Mouse (Mus musculus) lung, embryonic 16.5 days (tissue): ENCODE results near the gene Ceacam2. TPM values are rescaled to one million over a fixed set of nuclear protein-coding genes. Genes with fewer than 3 reads are reported as not detected.
A peak's percentile ranks its signal among the peaks of the same experiment; 100 is the strongest.
"Not testable (repeated sequence)": the region's sequence is repeated elsewhere in the genome, so short reads cannot be mapped to it uniquely, and the experiment has no call there.

ENCODE experiments used
- ATAC-seq: fragments of 200-750 bp; cut with Nextera tagmentation; 2 replicates; pipeline ENCODE4 v1.8.0; 2017; ENCODE audit warnings: low read depth, mild to moderate bottlenecking, moderate library complexity
- H3K27ac ChIP-seq: fragments of 300-500 bp; sonication (generic); 2 replicates; pipeline ENCODE4 v1.5.1; 2014; ENCODE audit warnings: mild to moderate bottlenecking, control low read depth, low read length
- H3K27me3 ChIP-seq: fragments of 300-500 bp; sonication (generic); 2 replicates; pipeline ENCODE4 v1.6.1; 2014; ENCODE audit warnings: low read depth, low read length, mixed read lengths; ENCODE audit not compliant: control insufficient read depth, insufficient read depth
- H3K36me3 ChIP-seq: fragments of 300-500 bp; sonication (generic); 2 replicates; pipeline ENCODE4 v1.6.1; 2014; ENCODE audit warnings: low read length; ENCODE audit not compliant: control insufficient read depth, insufficient read depth
- H3K4me1 ChIP-seq: fragments of 300-500 bp; sonication (generic); replicated peaks from 2 replicates; pipeline ENCODE4 v1.6.1; 2014; ENCODE audit warnings: low read length, mixed read lengths; ENCODE audit not compliant: control insufficient read depth, insufficient read depth
- H3K4me2 ChIP-seq: fragments of 300-500 bp; sonication (generic); 2 replicates; pipeline ENCODE4 v1.6.1; 2014; ENCODE audit warnings: low read depth, low read length, control low read depth
- H3K4me3 ChIP-seq: fragments of 300-500 bp; sonication (generic); 2 replicates; pipeline ENCODE4 v1.5.1; 2014; ENCODE audit warnings: mild to moderate bottlenecking, low read length, control low read depth
- H3K9ac ChIP-seq: fragments of 300-500 bp; sonication (generic); 2 replicates; pipeline ENCODE4 v1.6.1; 2014; ENCODE audit warnings: low read length, control low read depth
- H3K9me3 ChIP-seq: fragments of 300-500 bp; sonication (generic); 2 replicates; pipeline ENCODE4 v1.6.1; 2016; ENCODE audit warnings: low read length; ENCODE audit not compliant: control insufficient read depth
- WGBS: fragments of 180-500 bp; shearing (Covaris S2); extraction: QIAGEN DNeasy Blood & Tissue Kit; methylation state at CpG from one replicate; pipeline ENCODE4 v1.1.7; 2014; 5-methylcytosine and 5-hydroxymethylcytosine counted together
- polyA plus RNA-seq: library from polyadenylated mRNA; unstranded; fragments of >200 nt; fragmentation: Nextera tagmentation; extraction: Ambion mirVana; gene quantifications from 2 replicates; pipeline ENCODE4 v1.2.1, GENCODE M21; 2015

The Ceacam2 gene
- 0.09 TPM in 1 of 2 replicates, not detected in the other for polyA plus RNA-seq

GRCm38 (mm10) chr7:25539376-25539907 lies at the start of gene Ceacam2:
Ceacam2 (minus strand) TSS chr7:25539857.
- H3K27me3 ChIP-seq, H3K4me3 ChIP-seq, H3K9me3 ChIP-seq, ATAC-seq, H3K4me1 ChIP-seq, H3K4me2 ChIP-seq, H3K27ac ChIP-seq, H3K9ac ChIP-seq, H3K36me3 ChIP-seq: not testable (repeated sequence)
- 58% methylated on average over 3 of the region's 3 CpGs for WGBS

- H3K4me1 ChIP-seq: no peaks in the 10 kb centered on the region
- no peak overlapping the region for H3K9ac ChIP-seq
- WGBS: 71% methylated on average over 9 of the region's 9 CpGs
- H3K4me2 ChIP-seq: no peak overlapping the region
- no peak overlapping the region for H3K27ac ChIP-seq
- H3K36me3 ChIP-seq: no peaks in the 10 kb centered on the region
- no peaks in the 10 kb centered on the region for H3K27me3 ChIP-seq
- no peak overlapping the region for H3K4me3 ChIP-seq
- ATAC-seq: no peak
- peaks cover 2% of the 10 kb centered on the region; the same call in 1 of the 2 replicates for H3K9me3 ChIP-seq
Observed at GRCm38 (mm10) chr7:25585351-25586204, 45.9 kb upstream of the Ceacam2 start.

GRCm38 (mm10) chr7:25584651-25585050 lies 45.0 kb upstream of the Ceacam2 start:
- Histone ChIP-seq H3K4me2 (no peak overlapping the region), H3K9me3 (peaks cover 2% of the 10 kb centered on the region; the same call in 1 of the 2 replicates), H3K27ac (no peak overlapping the region), H3K4me3 (no peak overlapping the region), H3K36me3 (no peaks in the 10 kb centered on the region), H3K27me3 (no peaks in the 10 kb centered on the region), H3K4me1 (no peaks in the 10 kb centered on the region), H3K9ac (no peak overlapping the region)
- no peak for ATAC-seq
- WGBS: 63% methylated on average over 5 of the region's 5 CpGs

- H3K27me3 ChIP-seq: no peaks in the 10 kb centered on the region
- no peak overlapping the region for H3K4me3 ChIP-seq
- no peak for ATAC-seq
- no peak overlapping the region for H3K4me2 ChIP-seq
- 82% methylated on average over 15 of the region's 15 CpGs for WGBS
- no peak overlapping the region for H3K9ac ChIP-seq
- no peaks in the 10 kb centered on the region for H3K4me1 ChIP-seq
- peaks cover 2% of the 10 kb centered on the region; the same call in 1 of the 2 replicates for H3K9me3 ChIP-seq
- H3K27ac ChIP-seq: no peak overlapping the region
- H3K36me3 ChIP-seq: no peaks in the 10 kb centered on the region
Observed at GRCm38 (mm10) chr7:25582301-25582810, 42.7 kb upstream of the Ceacam2 start.

- Histone ChIP-seq H3K9ac (no peak overlapping the region), H3K36me3 (no peaks in the 10 kb centered on the region), H3K4me1 (peaks cover 3% of the 10 kb centered on the region; the same call in 1 of the 2 replicates), H3K9me3 (peaks cover 2% of the 10 kb centered on the region; the same call in 1 of the 2 replicates), H3K27me3 (no peaks in the 10 kb centered on the region), H3K4me2 (no peak overlapping the region), H3K4me3 (no peak overlapping the region), H3K27ac (no peak overlapping the region)
- ATAC-seq: no peak
- WGBS: 80% methylated on average over 10 of the region's 10 CpGs
Observed at GRCm38 (mm10) chr7:25579441-25579840, 39.8 kb upstream of the Ceacam2 start.

- ATAC-seq: peak; percentile 36
- H3K27ac ChIP-seq: not testable (repeated sequence)
Observed at GRCm38 (mm10) chr7:25576793-25577437, 37.3 kb upstream of the Ceacam2 start.

GRCm38 (mm10) chr7:25576308-25576707 lies 36.7 kb upstream of the Ceacam2 start:
- not testable (repeated sequence) for H3K4me2 ChIP-seq, H3K4me3 ChIP-seq, H3K4me1 ChIP-seq, H3K27me3 ChIP-seq, H3K36me3 ChIP-seq, H3K9ac ChIP-seq, H3K9me3 ChIP-seq
- H3K27ac ChIP-seq: peak overlapping the region; percentile 73
- ATAC-seq: peak; percentile 66
- 20% methylated on average over 6 of the region's 6 CpGs for WGBS

More at GRCm38 (mm10) chr7:25576793-25577437, 37.3 kb upstream of the Ceacam2 start:
- H3K9ac ChIP-seq, H3K4me2 ChIP-seq, H3K9me3 ChIP-seq, H3K4me1 ChIP-seq, H3K4me3 ChIP-seq, H3K27me3 ChIP-seq, H3K36me3 ChIP-seq: not testable (repeated sequence)
- WGBS: 63% methylated on average over 12 of the region's 14 CpGs

- Histone ChIP-seq H3K27ac (peak overlapping the region; percentile 73), H3K9ac (no peak overlapping the region), H3K27me3 (no peaks in the 10 kb centered on the region), H3K4me3 (no peak overlapping the region), H3K4me1 (peaks cover 3% of the 10 kb centered on the region; the same call in 1 of the 2 replicates), H3K9me3 (no peaks in the 10 kb centered on the region), H3K4me2 (no peak overlapping the region), H3K36me3 (no peaks in the 10 kb centered on the region)
- ATAC-seq: peak; percentile 80
- WGBS: 9% methylated on average over 8 of the region's 8 CpGs
Observed at GRCm38 (mm10) chr7:25575870-25576269, 36.2 kb upstream of the Ceacam2 start.

- 0 out of 2 replicates have a peak, but pooled peaks have one; percentile 17 for ATAC-seq
- H3K27me3 ChIP-seq: no peaks in the 10 kb centered on the region
- no peak overlapping the region for H3K4me3 ChIP-seq
- no peak overlapping the region for H3K4me2 ChIP-seq
- 68% methylated on average over 5 of the region's 5 CpGs for WGBS
- peaks cover 3% of the 10 kb centered on the region; the same call in 1 of the 2 replicates for H3K4me1 ChIP-seq
- no peaks in the 10 kb centered on the region for H3K36me3 ChIP-seq
- H3K27ac ChIP-seq: peak overlapping the region; percentile 70
- no peaks in the 10 kb centered on the region for H3K9me3 ChIP-seq
- H3K9ac ChIP-seq: no peak overlapping the region
Observed at GRCm38 (mm10) chr7:25575105-25575504, 35.4 kb upstream of the Ceacam2 start.
